Mouse (Mus musculus) limb, embryonic 14.5 days (tissue): ENCODE measurements around the gene Mfap2. TPM values are rescaled to one million over a fixed set of nuclear protein-coding genes. Genes with fewer than 3 reads are reported as not detected.

Source experiments
- ATAC-seq: fragments of 200-750 bp; cut with Nextera tagmentation; 2 replicates; pipeline ENCODE4 v1.8.0; 2017; ENCODE audit warnings: low read depth, moderate number of reproducible peaks, moderate TSS enrichment; ENCODE audit not compliant: low FRiP score
- DNase-seq: peaks from one replicate; pipeline ENCODE4 v3.0.0-alpha.2; 2015; ENCODE audit warnings: low spot score
- H3K27ac ChIP-seq: fragments of 300-500 bp; sonication (generic); replicated peaks from 2 replicates; pipeline ENCODE4 v1.5.1; 2014; ENCODE audit warnings: low read depth, mild to moderate bottlenecking, low read length, moderate library complexity, mixed read lengths
- H3K27me3 ChIP-seq: fragments of 300-500 bp; sonication (generic); 2 replicates; pipeline ENCODE4 v1.6.1; 2014; ENCODE audit warnings: low read length, mixed read lengths; ENCODE audit not compliant: control insufficient read depth, insufficient read depth
- H3K36me3 ChIP-seq: fragments of 300-500 bp; sonication (generic); 2 replicates; pipeline ENCODE4 v1.6.1; 2014; ENCODE audit warnings: mild to moderate bottlenecking, low read length, moderate library complexity, mixed read lengths; ENCODE audit not compliant: control insufficient read depth, insufficient read depth
- H3K4me1 ChIP-seq: fragments of 300-500 bp; sonication (generic); 2 replicates; pipeline ENCODE4 v1.6.1; 2014; ENCODE audit warnings: antibody characterized with exemption, low read length, mixed read lengths; ENCODE audit not compliant: control insufficient read depth, insufficient read depth
- H3K4me2 ChIP-seq: fragments of 300-500 bp; sonication (generic); replicated peaks from 2 replicates; pipeline ENCODE4 v1.6.1; 2014; ENCODE audit warnings: low read depth, mild to moderate bottlenecking, low read length, moderate library complexity; ENCODE audit not compliant: severe bottlenecking
- H3K4me3 ChIP-seq: fragments of 300-500 bp; sonication (generic); replicated peaks from 2 replicates; pipeline ENCODE4 v1.5.1; 2014; ENCODE audit warnings: low read length
- H3K9ac ChIP-seq: fragments of 300-500 bp; sonication (generic); 2 replicates; pipeline ENCODE4 v1.6.1; 2014; ENCODE audit warnings: mild to moderate bottlenecking, low read depth, low read length, moderate library complexity; ENCODE audit not compliant: severe bottlenecking
- H3K9me3 ChIP-seq: fragments of 300-500 bp; sonication (generic); 2 replicates; pipeline ENCODE4 v1.6.1; 2016; ENCODE audit warnings: low read length; ENCODE audit not compliant: control insufficient read depth
- POLR2A ChIP-seq: fragments of 200-500 bp; IDR thresholded peaks from 2 replicates; pipeline ENCODE4 v1.8.0; 2012; ENCODE audit warnings: inconsistent platforms, mild to moderate bottlenecking, moderate library complexity, borderline replicate concordance; ENCODE audit not compliant: insufficient read depth, insufficient read length; ENCODE audit errors: extremely low read depth
- WGBS: fragments of 180-500 bp; shearing (Covaris S2); extraction: QIAGEN DNeasy Blood & Tissue Kit; methylation state at CpG from one replicate; pipeline ENCODE4 v1.1.7; 2014; 5-methylcytosine and 5-hydroxymethylcytosine counted together
- polyA plus RNA-seq, 2 experiments: library from polyadenylated mRNA; depleted of rRNA in 1 of 2; stranded (reverse) in 1 of 2; unstranded in 1 of 2; fragments of >200 nt; fragmentation: Nextera tagmentation in 1 of 2; extraction: Ambion mirVana in 1 of 2; gene quantifications; 2 replicates each; pipeline versions ENCODE4 v1.2.1 to v1.2.3; 2012 to 2014

Gene Mfap2
- polyA plus RNA-seq, 2 experiments: 708 to 1,017 TPM

DNA sequence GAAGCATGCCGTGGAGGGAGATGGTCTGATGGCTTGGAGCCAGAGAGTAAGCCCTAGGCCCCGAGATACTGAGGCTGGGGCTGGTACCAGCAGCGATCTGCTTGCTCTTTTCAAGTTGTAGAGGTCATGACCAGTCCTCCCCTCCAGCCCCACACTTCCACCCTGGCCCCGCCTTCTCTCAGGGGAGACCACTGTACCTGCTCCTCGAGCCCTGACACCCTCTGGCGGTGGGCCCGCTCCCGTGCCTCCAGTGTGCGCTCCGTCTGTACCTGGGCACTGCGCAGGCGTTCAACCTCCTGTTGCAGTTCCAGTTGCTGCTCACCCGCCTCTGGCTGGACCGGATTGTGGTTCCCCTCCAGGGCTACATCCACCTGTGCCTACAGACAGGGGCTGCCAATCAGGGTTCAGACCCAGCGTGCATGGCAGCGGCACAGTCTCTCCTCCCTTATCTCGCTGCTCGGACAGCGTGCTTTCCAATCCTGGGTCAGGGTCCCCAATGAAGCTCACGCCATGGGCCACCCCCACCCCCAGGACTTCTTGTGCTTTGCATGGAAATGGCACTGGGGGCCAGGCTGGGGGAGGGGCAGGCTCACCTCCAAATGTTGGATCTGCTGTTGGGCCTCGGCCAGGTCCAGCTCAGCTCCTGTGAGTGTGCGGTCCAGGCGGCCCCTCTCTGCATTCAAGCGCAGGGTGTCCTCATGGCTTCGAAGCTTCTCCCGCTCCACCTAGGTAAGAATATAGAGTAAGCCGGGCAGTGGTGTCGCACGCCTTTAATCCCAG is 7.6 kb downstream of the Mfap2 start:
- H3K4me1 ChIP-seq: peaks cover 26% of the 10 kb centered on the region
- ATAC-seq: no peak
- no peak overlapping the region for H3K4me2 ChIP-seq
- no peak overlapping the region for H3K4me3 ChIP-seq
- no peak for DNase-seq
- H3K36me3 ChIP-seq: peaks cover 44% of the 10 kb centered on the region
- no peaks in the 10 kb centered on the region for H3K9me3 ChIP-seq
- TF ChIP-seq POLR2A: no peak
- no peak overlapping the region for H3K9ac ChIP-seq
- no peaks in the 10 kb centered on the region for H3K27me3 ChIP-seq
- H3K27ac ChIP-seq: no peak overlapping the region
- 79% methylated on average over 29 of the region's 29 CpGs for WGBS

GRCm38 (mm10) chr4:141020220-141020619 is 10.0 kb downstream of the Mfap2 start:
- Histone ChIP-seq H3K4me2 (peak overlapping the region; percentile 37; the same call in 1 of the 2 replicates), H3K9ac (peak overlapping the region; percentile 47; the same call in 1 of the 2 replicates), H3K4me1 (peaks cover 25% of the 10 kb centered on the region), H3K4me3 (no peak overlapping the region), H3K27me3 (no peaks in the 10 kb centered on the region), H3K27ac (peak overlapping the region; percentile 95), H3K36me3 (peaks cover 26% of the 10 kb centered on the region), H3K9me3 (no peaks in the 10 kb centered on the region)
- TF ChIP-seq POLR2A: no peak
- ATAC-seq: no peak
- WGBS: 65% methylated on average over 14 of the region's 17 CpGs
- no peak for DNase-seq

GRCm38 (mm10) chr4:141020811-141021613 is 10.8 kb downstream of the Mfap2 start:
- peak overlapping the region; percentile 15; the same call in 1 of the 2 replicates for H3K4me3 ChIP-seq
- peak overlapping the region; percentile 95 for H3K27ac ChIP-seq
- H3K27me3 ChIP-seq: no peaks in the 10 kb centered on the region
- 11% methylated on average over 14 of the region's 14 CpGs for WGBS
- H3K9ac ChIP-seq: peak overlapping the region; percentile 47
- peak overlapping the region; percentile 37 for H3K4me2 ChIP-seq
- no peaks in the 10 kb centered on the region for H3K9me3 ChIP-seq
- peaks cover 23% of the 10 kb centered on the region for H3K36me3 ChIP-seq
- peaks cover 25% of the 10 kb centered on the region for H3K4me1 ChIP-seq
- TF ChIP-seq POLR2A: no peak
- ATAC-seq (peak; percentile 75), DNase-seq (peak; percentile 89)

GRCm38 (mm10) chr4:141021614-141021929 is 11.4 kb downstream of the Mfap2 start:
- 0 out of 2 replicates have a peak, but pooled peaks have one; percentile 2 for ATAC-seq
- H3K4me2 ChIP-seq: no peak overlapping the region; the same call in 1 of the 2 replicates
- peak overlapping the region; percentile 47 for H3K9ac ChIP-seq

DNA sequence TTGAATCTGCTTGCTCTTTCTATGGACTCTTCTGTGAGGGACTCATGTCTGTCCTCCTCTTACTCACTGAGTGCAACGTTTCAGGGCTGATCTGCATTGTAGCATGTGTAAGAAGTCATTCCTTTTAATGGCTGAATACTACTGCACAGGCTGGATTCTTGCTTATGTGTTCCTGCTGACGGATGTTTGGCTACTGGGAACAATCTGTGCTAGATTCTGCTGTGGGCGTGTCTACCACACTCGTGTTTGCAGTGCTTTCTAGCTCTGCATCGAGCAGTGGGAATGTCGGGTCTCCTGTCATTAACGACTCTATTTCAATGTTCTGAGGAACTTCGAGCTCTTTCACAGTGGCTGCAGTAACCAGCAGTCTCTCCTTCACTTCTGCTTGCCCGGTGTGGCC is 13.8 kb downstream of the Mfap2 start:
- ATAC-seq (no peak), DNase-seq (no peak)
- H3K9me3 ChIP-seq: no peaks in the 10 kb centered on the region
- peaks cover 24% of the 10 kb centered on the region for H3K36me3 ChIP-seq
- H3K27me3 ChIP-seq: no peaks in the 10 kb centered on the region
- H3K4me1 ChIP-seq: peaks cover 25% of the 10 kb centered on the region
- no peak overlapping the region for H3K9ac ChIP-seq
- no peak for TF ChIP-seq POLR2A
- no peak overlapping the region for H3K4me3 ChIP-seq
- no peak overlapping the region for H3K27ac ChIP-seq
- WGBS: 57% methylated on average over 9 of the region's 9 CpGs
- no peak overlapping the region for H3K4me2 ChIP-seq

More at GRCm38 (mm10) chr4:141021614-141021929, 11.4 kb downstream of the Mfap2 start:
- no peaks in the 10 kb centered on the region for H3K27me3 ChIP-seq
- TF ChIP-seq POLR2A: no peak
- peaks cover 20% of the 10 kb centered on the region for H3K36me3 ChIP-seq
- H3K4me1 ChIP-seq: peaks cover 25% of the 10 kb centered on the region
- WGBS: 53% methylated on average over 11 of the region's 11 CpGs
- DNase-seq: no peak
- peak overlapping the region; percentile 95 for H3K27ac ChIP-seq
- no peak overlapping the region for H3K4me3 ChIP-seq
- no peaks in the 10 kb centered on the region for H3K9me3 ChIP-seq
